In the genomic region with DNA sequence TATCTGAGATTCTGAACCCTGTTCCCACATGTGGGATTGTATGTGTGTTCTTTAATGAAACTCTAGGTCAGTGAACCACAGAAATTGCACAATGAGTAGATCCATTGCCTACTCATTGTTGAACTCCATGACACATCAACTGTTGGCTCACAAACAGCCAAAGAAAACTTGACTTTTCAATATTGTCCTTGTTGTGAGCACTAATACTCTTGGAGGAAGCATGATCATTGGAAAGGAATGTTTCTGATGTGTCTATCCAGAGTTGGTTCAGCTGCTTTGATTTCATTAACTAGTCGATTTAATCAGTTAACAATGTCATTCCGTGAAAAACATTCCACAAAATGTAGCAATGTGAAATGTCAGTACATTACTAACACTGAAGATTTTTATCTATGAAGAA, we compare ENCODE assay signal across 25 mouse cellular contexts. TPM values are rescaled to one million over a fixed set of nuclear protein-coding genes. Genes with fewer than 3 reads are reported as not detected.
"Had no signal": no experiment of that assay in that cellular context is flagged by ENCODE, and none has a peak within 500 bp of the region (broad histone marks: within the 10 kb centered on the region; RNA-seq: fewer than 3 reads in every experiment).

No protein-coding gene starts in this region.

- H3K9me3 ChIP-seq: limb, embryonic 10.5 days; limb, embryonic 13.5 days; lung, embryonic 15.5 days; megakaryocyte, embryonic 14.5 days; midbrain, embryonic 10.5 days; midbrain, embryonic 13.5 days; neural tube, embryonic 13.5 days; stomach, embryonic 15.5 days had no signal

- H3K4me2 ChIP-seq: limb, embryonic 13.5 days; lung, embryonic 15.5 days; midbrain, embryonic 13.5 days; neural tube, embryonic 13.5 days; stomach, embryonic 15.5 days had no signal

- H3K27me3 ChIP-seq: limb, embryonic 13.5 days; lung, embryonic 15.5 days; megakaryocyte, embryonic 14.5 days; midbrain, embryonic 13.5 days; neural tube, embryonic 13.5 days; stomach, embryonic 15.5 days had no signal

- H3K36me3 ChIP-seq: limb, embryonic 10.5 days; limb, embryonic 13.5 days; lung, embryonic 15.5 days; midbrain, embryonic 10.5 days; midbrain, embryonic 13.5 days; neural tube, embryonic 13.5 days; stomach, embryonic 15.5 days had no signal

- DNase-seq: kidney, adult 18-20 months; kidney, adult 9 months; kidney, postnatal 14 days; kidney, postnatal 4 days; liver; liver, postnatal 0 days; retina, postnatal 1 day; right cerebral cortex, postnatal 25 days; spleen, adult 18-20 months; thymus, adult 18-20 months; thymus, postnatal 36 days had no signal

- H3K4me3 ChIP-seq: limb, embryonic 10.5 days; limb, embryonic 13.5 days; lung, embryonic 15.5 days; megakaryocyte, embryonic 14.5 days; midbrain, embryonic 10.5 days; midbrain, embryonic 13.5 days; myocyte; neural tube, embryonic 13.5 days; stomach, embryonic 15.5 days had no signal

- H3K4me1 ChIP-seq: limb, embryonic 10.5 days; limb, embryonic 13.5 days; lung, embryonic 15.5 days; megakaryocyte, embryonic 14.5 days; midbrain, embryonic 10.5 days; midbrain, embryonic 13.5 days; neural tube, embryonic 13.5 days; stomach, embryonic 15.5 days had no signal

- H3K27ac ChIP-seq: limb, embryonic 10.5 days; limb, embryonic 13.5 days; liver, embryonic 14.5 days; lung, embryonic 15.5 days; macrophage; midbrain, embryonic 10.5 days; midbrain, embryonic 13.5 days; neural tube, embryonic 13.5 days; stomach, embryonic 15.5 days had no signal

- ATAC-seq: liver, postnatal 0 days; midbrain, embryonic 13.5 days; midbrain, embryonic 16.5 days had no signal

- H3K9ac ChIP-seq: limb, embryonic 13.5 days; liver, embryonic 14.5 days; liver, postnatal 0 days; lung, embryonic 15.5 days; midbrain, embryonic 13.5 days; neural tube, embryonic 13.5 days; stomach, embryonic 15.5 days had no signal

RNA-seq across cellular contexts. Expression of a gene that starts 44.1 kb away (rescaled TPM):
- total RNA-seq: monocyte, adult 5-6 weeks; neutrophil, adult 5-6 weeks had no signal
- polyA plus RNA-seq: limb, embryonic 10.5 days had no signal
